Mouse (Mus musculus): ENCODE measurements around the gene Ttc23. TPM values are rescaled to one million over a fixed set of nuclear protein-coding genes. Genes with fewer than 3 reads are reported as not detected.

The Ttc23 gene
- polyA plus RNA-seq, 1 experiment from 2014 or later, result 33.5 TPM

DNA sequence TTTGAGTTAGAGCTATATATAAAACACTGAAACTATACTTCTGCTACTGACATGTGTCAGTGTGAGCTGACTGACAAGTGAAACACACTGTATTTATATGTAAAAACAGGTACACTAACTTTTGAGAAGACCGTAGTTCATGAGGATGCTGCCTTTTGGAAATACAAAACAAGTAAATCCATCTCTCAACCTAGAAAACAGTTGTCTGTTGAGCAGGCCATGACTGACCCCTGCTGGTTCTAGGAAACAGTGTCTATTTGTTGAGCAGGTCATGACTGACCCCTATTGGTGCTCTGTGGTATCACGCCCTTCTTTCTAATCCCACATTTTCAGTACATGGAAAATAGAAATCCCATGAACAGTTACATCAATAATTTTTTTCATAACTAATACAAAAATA lies 16.4 kb upstream of the Ttc23 start:
- TF ChIP-seq CTCF (IDR thresholded peaks at IDR 0.05; ENCODE audit: low read depth), result peak; percentile 100
- Histone ChIP-seq H3K9ac (no peak overlapping the region), H3K36me3 (ENCODE audit: insufficient read depth) (no peaks in the 10 kb centered on the region), H3K9me3 (ENCODE audit: low read depth, low read length) (no peaks in the 10 kb centered on the region), H3K27ac (ENCODE audit: low read depth) (no peak overlapping the region), H3K4me3 (ENCODE audit: low read depth, low read length) (no peak overlapping the region), H3K27me3 (ENCODE audit: insufficient read depth, low read length) (no peaks in the 10 kb centered on the region), H3K4me1 (ENCODE audit: insufficient read depth) (no peaks in the 10 kb centered on the region), H3K4me2 (no peak overlapping the region)
- DNase-seq (peak; percentile 95), ATAC-seq (ENCODE audit: insufficient read depth) (peak; percentile 56; the same call in 1 of the 2 replicates)
- 14% methylated on average over 2 of the region's 2 CpGs for WGBS

DNA sequence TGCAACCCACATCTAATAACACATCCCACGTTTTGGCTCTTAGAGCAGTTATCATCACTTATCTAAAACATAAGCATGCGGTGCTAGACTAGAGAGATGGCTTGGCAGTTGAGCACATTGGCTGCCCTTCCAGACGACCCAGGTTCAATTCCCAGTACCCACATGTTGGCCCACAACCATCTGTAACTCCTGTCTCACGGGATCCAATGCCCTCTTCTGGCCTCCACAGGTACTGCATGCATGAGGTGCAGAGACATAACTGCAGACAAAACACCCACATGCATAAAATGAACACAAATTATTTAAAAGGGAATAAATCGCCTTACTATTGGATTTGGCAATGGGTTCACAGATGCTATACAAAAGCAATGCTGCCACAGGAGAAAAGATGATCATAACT lies 14.8 kb upstream of the Ttc23 start:
- Histone ChIP-seq H3K4me2 (no peak overlapping the region), H3K4me3 (ENCODE audit: low read depth, low read length) (no peak overlapping the region), H3K9me3 (ENCODE audit: low read depth, low read length) (no peaks in the 10 kb centered on the region), H3K27ac (ENCODE audit: low read depth) (no peak overlapping the region), H3K9ac (no peak overlapping the region), H3K36me3 (ENCODE audit: insufficient read depth) (no peaks in the 10 kb centered on the region), H3K4me1 (ENCODE audit: insufficient read depth) (no peaks in the 10 kb centered on the region), H3K27me3 (ENCODE audit: insufficient read depth, low read length) (no peaks in the 10 kb centered on the region)
- peak; percentile 57 for TF ChIP-seq CTCF (IDR thresholded peaks at IDR 0.05; ENCODE audit: low read depth)
- DNase-seq (no peak), ATAC-seq (ENCODE audit: insufficient read depth) (no peak)
- 79% methylated on average over 5 of the region's 5 CpGs for WGBS

DNA sequence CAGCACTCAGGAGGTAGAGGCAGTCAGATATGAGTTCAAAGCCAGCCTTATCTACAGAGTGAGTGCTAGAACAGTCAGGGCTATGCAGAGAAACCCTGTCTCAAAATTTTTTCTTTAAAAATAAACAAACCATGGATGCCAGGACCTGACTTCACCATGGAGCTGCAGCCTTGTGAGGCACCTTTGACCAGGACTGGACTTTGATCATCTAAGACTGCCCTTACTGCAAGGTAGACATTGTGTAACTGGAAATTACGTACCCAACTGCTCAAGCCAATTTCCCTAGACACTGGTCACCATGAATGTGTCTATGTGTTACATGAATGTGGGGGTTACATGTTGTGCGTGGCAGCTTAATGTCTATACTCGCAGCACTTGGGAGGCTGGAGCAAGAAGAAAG lies 13.0 kb upstream of the Ttc23 start:
- no peak overlapping the region for H3K27ac ChIP-seq (ENCODE audit: low read depth)
- no peaks in the 10 kb centered on the region for H3K9me3 ChIP-seq (ENCODE audit: low read depth, low read length)
- no peak overlapping the region for H3K9ac ChIP-seq
- no peak for TF ChIP-seq CTCF (IDR thresholded peaks at IDR 0.05; ENCODE audit: low read depth)
- DNase-seq (no peak), ATAC-seq (ENCODE audit: insufficient read depth) (no peak)
- 78% methylated on average over 3 of the region's 3 CpGs for WGBS
- no peak overlapping the region for H3K4me3 ChIP-seq (ENCODE audit: low read depth, low read length)
- no peaks in the 10 kb centered on the region for H3K4me1 ChIP-seq (ENCODE audit: insufficient read depth)
- H3K4me2 ChIP-seq, result no peak overlapping the region
- no peaks in the 10 kb centered on the region for H3K27me3 ChIP-seq (ENCODE audit: insufficient read depth, low read length)
- H3K36me3 ChIP-seq (ENCODE audit: insufficient read depth), result no peaks in the 10 kb centered on the region

DNA sequence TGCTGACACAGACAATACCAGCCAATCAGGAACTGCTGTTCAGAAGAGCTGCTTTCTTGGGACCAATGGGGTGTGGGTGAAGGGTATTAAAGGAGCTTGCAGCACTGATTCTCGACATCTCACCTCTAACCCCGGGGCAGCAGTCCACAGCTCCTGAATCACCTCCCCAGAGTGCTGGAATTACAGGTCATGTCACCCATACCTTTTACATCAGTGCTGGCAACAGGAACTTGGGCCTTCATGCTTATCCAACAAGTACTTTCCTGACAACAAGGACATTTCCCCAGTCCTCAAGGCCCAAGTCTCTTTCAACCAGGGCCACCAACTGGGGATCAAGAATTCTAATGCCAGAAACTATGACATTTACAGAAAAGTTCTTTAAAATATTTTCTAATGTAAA lies 11.0 kb upstream of the Ttc23 start:
- Histone ChIP-seq H3K9ac (no peak overlapping the region), H3K4me1 (ENCODE audit: insufficient read depth) (no peaks in the 10 kb centered on the region), H3K27ac (ENCODE audit: low read depth) (no peak overlapping the region), H3K27me3 (ENCODE audit: insufficient read depth, low read length) (no peaks in the 10 kb centered on the region), H3K36me3 (ENCODE audit: insufficient read depth) (no peaks in the 10 kb centered on the region), H3K4me3 (ENCODE audit: low read depth, low read length) (no peak overlapping the region), H3K4me2 (no peak overlapping the region), H3K9me3 (ENCODE audit: low read depth, low read length) (no peaks in the 10 kb centered on the region)
- ATAC-seq (ENCODE audit: insufficient read depth) (no peak), DNase-seq (no peak)
- no peak for TF ChIP-seq CTCF (IDR thresholded peaks at IDR 0.05; ENCODE audit: low read depth)
- 63% methylated on average over 2 of the region's 2 CpGs for WGBS

DNA sequence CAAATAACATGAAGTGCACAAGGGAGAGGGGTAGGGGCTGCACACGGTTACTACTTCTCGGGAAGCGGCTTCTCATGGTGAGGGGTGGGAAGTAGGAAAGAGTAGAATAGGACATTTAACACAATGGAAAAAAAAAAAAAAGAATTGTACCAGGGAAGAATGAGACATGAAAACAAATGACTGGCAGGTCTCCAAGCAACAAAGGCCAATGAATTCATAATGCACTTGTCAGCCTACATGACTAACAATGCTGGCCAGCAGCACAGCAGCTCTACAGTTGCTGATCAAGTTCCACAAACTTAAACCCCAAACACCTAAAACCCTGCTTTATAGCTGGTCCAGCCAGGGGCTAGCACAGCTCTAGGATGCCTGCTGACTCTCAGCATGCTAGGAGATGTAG lies 8.2 kb upstream of the Ttc23 start:
- no peak for ATAC-seq (ENCODE audit: insufficient read depth)
- no peak for TF ChIP-seq CTCF (IDR thresholded peaks at IDR 0.05; ENCODE audit: low read depth)

DNA sequence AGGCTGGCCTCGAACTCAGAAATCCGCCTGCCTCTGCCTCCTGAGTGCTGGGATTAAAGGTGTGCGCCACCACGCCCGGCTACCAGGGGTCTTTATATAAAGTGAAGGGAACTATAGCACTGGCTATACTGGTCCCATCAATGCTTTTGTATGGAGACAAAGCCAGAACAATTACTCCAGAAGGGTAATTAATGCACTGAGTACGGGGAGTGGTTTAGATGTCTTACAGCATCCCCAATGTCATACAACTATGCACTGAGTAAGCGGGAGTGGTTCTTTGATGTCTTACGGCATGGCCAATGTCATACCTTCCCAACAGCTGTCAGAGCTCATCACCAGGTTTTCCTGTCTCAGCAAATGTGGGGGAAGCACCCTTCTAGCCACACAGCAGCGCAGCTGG lies 4.3 kb upstream of the Ttc23 start:
- no peaks in the 10 kb centered on the region for H3K9me3 ChIP-seq (ENCODE audit: low read depth, low read length)
- H3K4me2 ChIP-seq, result no peak overlapping the region
- 0 out of 2 replicates have a peak, but pooled peaks cover 5% of the 10 kb centered on the region for H3K4me1 ChIP-seq (ENCODE audit: insufficient read depth)
- no peak overlapping the region for H3K9ac ChIP-seq
- DNase-seq (no peak), ATAC-seq (ENCODE audit: insufficient read depth) (no peak)
- no peak overlapping the region for H3K27ac ChIP-seq (ENCODE audit: low read depth)
- no peaks in the 10 kb centered on the region for H3K36me3 ChIP-seq (ENCODE audit: insufficient read depth)
- no peaks in the 10 kb centered on the region for H3K27me3 ChIP-seq (ENCODE audit: insufficient read depth, low read length)
- no peak for TF ChIP-seq CTCF (IDR thresholded peaks at IDR 0.05; ENCODE audit: low read depth)
- H3K4me3 ChIP-seq (ENCODE audit: low read depth, low read length), result no peak overlapping the region
- 90% methylated on average over 9 of the region's 9 CpGs for WGBS

More for the DNA sequence above, 8.2 kb upstream of the Ttc23 start:
- H3K4me1 ChIP-seq (ENCODE audit: insufficient read depth), result no peaks in the 10 kb centered on the region
- no peaks in the 10 kb centered on the region for H3K9me3 ChIP-seq (ENCODE audit: low read depth, low read length)
- H3K9ac ChIP-seq, result no peak overlapping the region
- WGBS, result 63% methylated on average over 3 of the region's 3 CpGs
- no peak overlapping the region for H3K4me2 ChIP-seq
- no peak overlapping the region for H3K27ac ChIP-seq (ENCODE audit: low read depth)
- H3K36me3 ChIP-seq (ENCODE audit: insufficient read depth), result no peaks in the 10 kb centered on the region
- peak; percentile 52 for DNase-seq
- H3K27me3 ChIP-seq (ENCODE audit: insufficient read depth, low read length), result no peaks in the 10 kb centered on the region
- no peak overlapping the region for H3K4me3 ChIP-seq (ENCODE audit: low read depth, low read length)

DNA sequence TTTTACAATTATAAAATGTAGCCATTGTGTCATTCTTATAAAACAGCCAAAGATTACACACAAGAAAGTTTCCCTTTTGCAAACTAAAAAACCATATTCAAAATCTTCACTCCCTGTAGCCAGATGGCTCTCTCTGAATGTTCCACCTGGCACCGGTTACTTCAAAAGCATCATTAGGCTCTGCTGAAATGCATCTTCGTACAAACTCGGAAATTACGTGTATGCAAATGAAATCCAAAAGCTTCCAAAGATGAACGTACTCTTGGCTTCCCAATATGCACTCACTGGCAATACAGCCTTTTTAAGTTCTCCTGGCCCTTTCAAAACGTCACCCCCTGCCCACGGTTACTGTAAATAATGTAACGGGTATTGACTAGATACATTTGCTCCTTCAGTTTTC lies 2.9 kb upstream of the Ttc23 start:
- H3K4me1 ChIP-seq (ENCODE audit: insufficient read depth), result 0 out of 2 replicates have a peak, but pooled peaks cover 9% of the 10 kb centered on the region
- H3K4me3 ChIP-seq (ENCODE audit: low read depth, low read length), result peak overlapping the region; percentile 61
- H3K27ac ChIP-seq (ENCODE audit: low read depth), result no peak overlapping the region
- no peaks in the 10 kb centered on the region for H3K9me3 ChIP-seq (ENCODE audit: low read depth, low read length)
- DNase-seq (no peak), ATAC-seq (ENCODE audit: insufficient read depth) (no peak)
- 36% methylated on average over 8 of the region's 8 CpGs for WGBS
- no peak for TF ChIP-seq CTCF (IDR thresholded peaks at IDR 0.05; ENCODE audit: low read depth)
- H3K36me3 ChIP-seq (ENCODE audit: insufficient read depth), result no peaks in the 10 kb centered on the region
- H3K9ac ChIP-seq, result peak overlapping the region; percentile 71
- peak overlapping the region; percentile 70 for H3K4me2 ChIP-seq
- H3K27me3 ChIP-seq (ENCODE audit: insufficient read depth, low read length), result no peaks in the 10 kb centered on the region
